Mouse (Mus musculus) monocyte, adult 2 months (primary cell): ENCODE results near the gene Ddx1.

Experiments used
- DNase-seq, 2 experiments: peaks; one replicate each; pipeline ENCODE4 v3.0.0; 2022; ENCODE audit warnings: low spot score in 2 of 2, low read depth in 1 of 2

Gene Ddx1

GRCm38 (mm10) chr12:13248691-13249572 is at the start of gene Ddx1:
Gene Ddx1, minus strand, starts transcription at chr12:13249213.
- DNase-seq: peak; percentile 40 to 50

DNA sequence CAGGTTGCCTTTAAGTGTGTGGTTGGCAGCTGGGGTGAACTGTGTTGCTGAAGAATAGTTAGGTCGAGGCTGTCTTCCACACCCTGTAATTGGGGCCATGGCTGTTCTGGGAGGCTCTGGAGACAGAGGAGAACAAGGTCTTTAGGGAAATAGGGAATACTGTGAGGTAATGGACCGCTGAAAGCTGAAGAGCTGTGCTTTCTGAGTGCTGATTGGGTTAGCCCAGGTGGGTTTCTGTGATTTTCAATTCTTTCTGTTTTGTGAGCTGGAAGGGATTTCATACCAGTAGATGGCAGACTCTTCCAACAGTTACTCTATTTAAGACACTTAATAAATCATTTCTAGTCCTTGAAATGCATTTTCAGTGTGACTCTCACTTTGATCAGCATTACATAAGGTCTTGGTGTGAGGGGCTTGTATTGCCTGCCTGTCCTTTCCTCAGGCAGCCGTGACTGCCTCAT is 44.4 kb upstream of the Ddx1 start:
- no peak for DNase-seq

GRCm38 (mm10) chr12:13291453-13291852 is 42.4 kb upstream of the Ddx1 start:
- no peak for DNase-seq

- no peak for DNase-seq
Measured at GRCm38 (mm10) chr12:13269570-13270390, 20.8 kb upstream of the Ddx1 start.

- peak; percentile 34 to 47 for DNase-seq
Measured at GRCm38 (mm10) chr12:13268826-13269449, 19.9 kb upstream of the Ddx1 start, which contains the start of gene Nbas. Gene Nbas, plus strand, starts transcription at chr12:13269133.

DNA sequence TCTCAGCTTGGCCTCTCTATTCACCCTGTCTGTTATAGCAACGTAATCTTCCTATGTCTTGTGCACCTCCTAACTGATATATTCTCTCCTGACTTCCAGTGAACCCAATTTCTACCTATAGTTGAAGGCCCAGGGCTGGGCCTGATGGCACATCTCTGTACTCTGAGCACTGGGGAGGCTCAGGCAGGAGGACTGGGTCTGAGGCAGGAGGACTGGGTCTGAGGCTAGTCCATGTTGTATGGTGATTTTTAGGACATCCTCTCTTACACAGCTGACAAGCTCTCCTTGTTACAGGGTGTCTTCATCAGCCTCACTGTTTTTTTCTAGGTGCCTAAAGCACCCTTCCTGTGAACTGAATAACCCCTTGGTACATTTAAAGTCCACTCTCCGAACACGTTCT is 19.4 kb upstream of the Ddx1 start:
- no peak for DNase-seq

GRCm38 (mm10) chr12:13255701-13256100 is 6.7 kb upstream of the Ddx1 start:
- no peak for DNase-seq

- no peak for DNase-seq
Measured at GRCm38 (mm10) chr12:13255068-13255467, 6.1 kb upstream of the Ddx1 start.

DNA sequence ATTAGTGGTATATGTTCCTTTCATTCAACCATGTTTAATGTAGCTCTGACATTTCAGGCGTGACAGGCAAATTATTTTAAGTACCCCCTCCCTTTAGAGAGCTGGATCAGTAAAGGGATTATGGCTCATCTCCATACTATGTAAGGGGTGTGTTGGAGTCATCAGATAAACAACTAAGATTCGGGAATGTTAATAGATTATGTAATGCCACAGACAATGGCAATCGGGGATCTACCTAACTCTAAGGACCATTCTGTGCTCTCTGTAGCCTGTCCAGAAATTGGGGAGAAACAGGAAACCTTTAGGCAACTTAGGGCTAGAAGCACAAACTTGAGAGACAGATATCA is 533 bp upstream of the Ddx1 start:
- DNase-seq: no peak

DNA sequence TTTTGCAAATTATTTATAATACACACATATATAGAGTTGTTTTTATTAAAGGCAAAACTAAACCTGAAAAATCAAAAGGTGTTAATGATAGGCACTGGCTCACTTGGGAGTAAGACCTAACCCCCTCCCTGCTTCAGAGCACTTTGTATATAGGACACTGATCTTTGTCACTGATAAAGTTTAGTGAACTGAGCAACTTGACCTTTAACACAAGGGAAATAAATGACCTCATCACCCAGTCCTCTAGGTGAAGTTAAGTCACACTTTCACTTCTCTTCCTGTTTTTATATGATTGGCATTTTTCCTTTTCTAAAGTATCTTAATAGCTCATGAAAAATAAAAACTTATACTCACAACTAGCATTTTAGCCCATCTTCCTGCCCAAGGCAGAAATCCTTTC is 6.6 kb downstream of the Ddx1 start:
- DNase-seq: no peak

GRCm38 (mm10) chr12:13218101-13218514 is 30.9 kb downstream of the Ddx1 start:
- no peak for DNase-seq

GRCm38 (mm10) chr12:13217568-13217967 is 31.4 kb downstream of the Ddx1 start:
- no peak for DNase-seq

GRCm38 (mm10) chr12:13216501-13217103 is 32.4 kb downstream of the Ddx1 start:
- DNase-seq: no peak

GRCm38 (mm10) chr12:13214345-13215278 is 34.4 kb downstream of the Ddx1 start:
- DNase-seq: peak in 1 of 2 experiments; percentile 22

DNA sequence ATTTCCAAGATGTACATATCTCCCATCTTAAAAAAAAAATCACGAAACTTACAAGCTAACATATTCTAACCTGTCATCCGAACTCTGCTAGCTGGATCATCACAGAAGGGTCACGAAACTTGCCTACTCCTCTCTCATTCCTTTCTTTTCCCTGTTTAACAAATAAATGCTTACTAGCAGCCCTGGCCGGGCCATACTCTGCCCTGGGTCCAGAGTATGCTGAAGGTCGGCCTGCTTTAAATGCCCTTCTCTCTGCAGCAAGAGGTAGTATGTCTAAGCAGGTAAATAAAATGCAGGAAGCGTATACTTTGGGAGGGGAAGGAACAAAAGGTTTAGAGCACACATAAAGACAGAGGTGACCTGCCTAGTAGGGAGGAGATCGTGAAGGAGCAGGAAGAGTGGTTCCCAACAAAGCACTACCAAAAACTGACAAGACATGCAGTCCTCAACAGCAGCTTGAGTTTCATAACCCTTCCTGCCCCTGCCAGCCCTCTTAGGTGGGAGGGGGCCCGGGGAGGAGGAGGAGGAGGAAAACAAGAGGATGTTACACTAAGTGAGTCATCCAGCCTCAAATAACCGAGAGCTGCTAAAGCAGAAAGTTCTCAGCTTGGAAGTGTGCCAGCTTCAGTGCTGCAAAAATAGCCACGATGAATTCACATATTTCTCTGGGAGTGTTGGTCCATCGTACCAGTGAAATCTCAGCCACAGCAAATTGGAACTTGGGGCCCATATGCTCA is 37.1 kb downstream of the Ddx1 start:
- DNase-seq: no peak

GRCm38 (mm10) chr12:13209692-13210377 is 39.2 kb downstream of the Ddx1 start:
- no peak for DNase-seq

- no peak for DNase-seq
Measured at GRCm38 (mm10) chr12:13208983-13209451, 40.0 kb downstream of the Ddx1 start.

DNA sequence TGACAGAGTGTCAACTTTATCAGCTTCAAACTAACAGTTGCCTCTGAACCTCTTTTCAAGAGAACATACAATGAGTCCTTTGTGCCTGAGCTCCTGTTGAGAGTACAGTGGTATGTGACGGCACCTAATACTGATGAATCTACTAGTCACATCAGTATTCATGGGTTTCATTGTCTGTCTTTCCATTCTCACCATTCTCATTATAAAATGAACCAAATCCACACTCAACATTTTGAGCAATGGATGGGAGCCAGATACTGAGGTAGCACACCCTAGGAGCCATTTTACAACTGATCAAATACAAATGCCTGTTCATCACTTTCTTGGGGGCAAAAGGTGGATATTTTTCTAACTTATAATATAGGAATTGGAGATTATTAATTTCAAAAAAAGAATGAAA is 40.5 kb downstream of the Ddx1 start:
- no peak for DNase-seq

DNA sequence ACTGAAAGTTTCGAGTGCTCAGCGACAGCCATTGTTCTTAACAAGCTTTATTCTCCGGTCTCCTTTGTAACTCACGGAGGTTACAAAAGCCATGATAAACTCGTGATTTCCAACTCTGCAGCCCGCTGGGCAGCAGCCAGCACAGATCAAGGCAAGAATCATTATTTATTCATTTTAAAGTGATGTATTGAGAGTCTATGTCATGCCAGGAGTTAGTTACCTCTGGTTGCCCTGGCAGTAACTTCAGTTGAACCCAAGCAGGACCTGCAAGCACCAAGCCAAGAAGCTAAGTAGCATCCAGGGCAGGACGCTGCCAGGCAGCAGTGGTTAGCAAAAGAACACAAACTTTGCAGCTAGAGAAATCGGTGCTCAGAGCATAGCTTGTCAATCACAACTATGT is 41.9 kb downstream of the Ddx1 start:
- DNase-seq: no peak
